In genomic region chr13:44085621-44086510, GRCm38 (mm10) we compare ENCODE assay signal across 12 mouse cellular contexts.
A peak's percentile ranks its signal among the peaks of the same experiment; 100 is the strongest.
DNase-seq lines count a peak whose midpoint lies in the region; ATAC-seq and TF ChIP-seq lines count a peak whose summit lies in the region.
"Had no signal": no experiment of that assay in that cellular context is flagged by ENCODE, and none has a peak within 500 bp of the region (broad histone marks: within the 10 kb centered on the region; RNA-seq: fewer than 3 reads in every experiment).

No protein-coding gene starts in this region.

- no peak overlapping the region for H3K9ac ChIP-seq in heart, embryonic 14.5 days (ENCODE audit: low read length)
- no peak overlapping the region for H3K9ac ChIP-seq in ES-E14 (ENCODE audit: insufficient read depth, low read depth, low read length, poor library complexity, severe bottlenecking)
- H3K9ac ChIP-seq: hindbrain, embryonic 12.5 days; liver, postnatal 0 days had no signal

- ATAC-seq in heart, embryonic 14.5 days (ENCODE audit: insufficient number of reproducible peaks, insufficient read depth, low FRiP score, low read depth) = no peak
- ATAC-seq: liver, postnatal 0 days had no signal

- H3K4me1 ChIP-seq in heart, embryonic 14.5 days (ENCODE audit: control insufficient read depth in 2 of 2, insufficient read depth in 2 of 2, low read length in 2 of 2) = peaks cover 14 to 21% of the 10 kb centered on the region in 2 experiments
- H3K4me1 ChIP-seq in ES-E14 (ENCODE audit: control insufficient read depth in 2 of 2, insufficient read depth in 2 of 2, low read length in 2 of 2, poor library complexity in 1 of 2) = peaks cover 6 to 9% of the 10 kb centered on the region in 2 experiments; a peak in 2 of 4 replicates

- no peaks in the 10 kb centered on the region for H3K27me3 ChIP-seq in heart, embryonic 14.5 days (ENCODE audit: control insufficient read depth, insufficient read depth, low read length)
- H3K27me3 ChIP-seq: CH12.LX; hindbrain, embryonic 12.5 days had no signal

- no peaks in the 10 kb centered on the region for H3K36me3 ChIP-seq in heart, embryonic 14.5 days (ENCODE audit: control insufficient read depth, insufficient read depth, low read length)
- no peaks in the 10 kb centered on the region for H3K36me3 ChIP-seq in ES-E14 (ENCODE audit: control insufficient read depth, insufficient read depth, low read length, poor library complexity, severe bottlenecking)
- H3K36me3 ChIP-seq: hindbrain, embryonic 12.5 days had no signal

- peak overlapping the region; percentile 51 to 56; a peak in 3 of 4 replicates for H3K27ac ChIP-seq in heart, embryonic 14.5 days (replicated peaks in 1 of 2; ENCODE audit: control insufficient read depth in 1 of 2, insufficient read depth in 1 of 2, low read depth in 2 of 2, low read length in 2 of 2)
- H3K27ac ChIP-seq in ES-E14 (ENCODE audit: insufficient read depth, low read depth, low read length, poor library complexity, severe bottlenecking) = no peak overlapping the region
- H3K27ac ChIP-seq: hindbrain, embryonic 12.5 days had no signal

- WGBS in heart, embryonic 14.5 days = 38% methylated on average over 10 of the region's 10 CpGs

- in situ Hi-C loops in ES-E14 (cut with MboI; ENCODE audit: low sequenced_read_pairs in 2 of 2, unreplicated experiment in 2 of 2) = no loop called here

- DNase-seq in heart, postnatal 4 days = no peak
- peak; percentile 45 for DNase-seq in ES-E14 (ENCODE audit: low read depth, low spot score)
- peak; percentile 47 for DNase-seq in adrenal gland, postnatal 14 days
- DNase-seq in lung, postnatal 10 days = peak; percentile 72
- DNase-seq in thymus, adult 18-20 months = no peak
- DNase-seq in urinary bladder, postnatal 36 days (ENCODE audit: low spot score in 2 of 2) = no peak
- DNase-seq in frontal cortex, postnatal 25 days (ENCODE audit: low spot score in 2 of 2) = no peak
- DNase-seq: cerebellum, adult 9-10 months; liver, postnatal 0 days had no signal

- no peaks in the 10 kb centered on the region for H3K9me3 ChIP-seq in heart, embryonic 14.5 days (ENCODE audit: control insufficient read depth, low read length)
- H3K9me3 ChIP-seq in ES-E14 (ENCODE audit: control insufficient read depth, insufficient read depth, low read depth, low read length) = no peaks in the 10 kb centered on the region
- H3K9me3 ChIP-seq: hindbrain, embryonic 12.5 days had no signal

- no peak overlapping the region for H3K4me2 ChIP-seq in heart, embryonic 14.5 days (ENCODE audit: low read length)
- H3K4me2 ChIP-seq: hindbrain, embryonic 12.5 days had no signal

- H3K4me3 ChIP-seq in heart, embryonic 14.5 days (ENCODE audit: control insufficient read depth in 1 of 2, insufficient read depth in 1 of 2, low read depth in 1 of 2, low read length in 2 of 2) = no peak overlapping the region
- H3K4me3 ChIP-seq in ES-E14 (ENCODE audit: insufficient read depth in 1 of 2, low read depth in 1 of 2, low read length in 2 of 2, poor library complexity in 1 of 2, severe bottlenecking in 1 of 2) = no peak overlapping the region
- H3K4me3 ChIP-seq: hindbrain, embryonic 12.5 days had no signal

TF ChIP-seq in ES-E14, 5 proteins besides CTCF, POLR2A, EP300 and RAD21:
- TF ChIP-seq CHD2 (IDR thresholded peaks at IDR 0.05; ENCODE audit: low read depth, low read length) (no peak; the same call in 1 of the 2 replicates), HCFC1 (IDR thresholded peaks at IDR 0.05; ENCODE audit: borderline replicate concordance, insufficient read depth, low read length) (no peak), ZNF384 (IDR thresholded peaks at IDR 0.05; ENCODE audit: low read depth, low read length) (0 out of 2 replicates have a peak, but pooled peaks have one; percentile 17), MAFK (IDR thresholded peaks at IDR 0.05; ENCODE audit: insufficient read depth, low read depth, low read length) (0 out of 2 replicates have a peak, but pooled peaks have one; percentile 7), ZC3H11A (IDR thresholded peaks at IDR 0.05; ENCODE audit: borderline replicate concordance, low read depth, low read length) (no peak)

Comparison
In these comparisons a context has a peak if more than half of its experiments do, and no peak if none do; other contexts are left out.
1. DNase-seq: peak in ES-E14 (single experiment), adrenal gland, postnatal 14 days (single experiment) and lung, postnatal 10 days (single experiment); none in heart, postnatal 4 days (single experiment), thymus, adult 18-20 months (0 of 2), urinary bladder, postnatal 36 days (0 of 2) and frontal cortex, postnatal 25 days (0 of 2).